Mouse (Mus musculus): ENCODE data around the gene Hacd3.

The Hacd3 gene

GRCm38 (mm10) chr9:64943997-64944396, 77.5 kb downstream of the Hacd3 start:
- DNase-seq = no peak

DNA sequence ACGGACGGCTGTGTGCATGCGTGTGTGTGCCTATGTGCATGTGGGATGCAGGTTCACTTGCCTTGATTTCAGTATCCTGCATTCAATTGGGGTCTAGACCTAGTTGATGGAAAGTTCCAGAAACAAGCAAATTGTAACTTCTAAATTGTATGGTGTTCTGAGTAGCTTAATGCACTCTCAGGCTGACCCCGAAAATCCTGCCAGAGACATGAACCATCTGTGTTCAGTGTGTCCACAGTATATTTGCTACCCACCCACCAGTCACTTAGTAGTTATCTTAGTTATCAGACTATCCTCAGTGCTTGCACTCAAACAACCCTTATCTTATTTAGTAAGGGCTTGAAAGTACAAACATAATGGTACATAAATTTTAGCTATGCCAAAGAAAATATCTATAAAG, 79.8 kb downstream of the Hacd3 start:
- no peak for DNase-seq

DNA sequence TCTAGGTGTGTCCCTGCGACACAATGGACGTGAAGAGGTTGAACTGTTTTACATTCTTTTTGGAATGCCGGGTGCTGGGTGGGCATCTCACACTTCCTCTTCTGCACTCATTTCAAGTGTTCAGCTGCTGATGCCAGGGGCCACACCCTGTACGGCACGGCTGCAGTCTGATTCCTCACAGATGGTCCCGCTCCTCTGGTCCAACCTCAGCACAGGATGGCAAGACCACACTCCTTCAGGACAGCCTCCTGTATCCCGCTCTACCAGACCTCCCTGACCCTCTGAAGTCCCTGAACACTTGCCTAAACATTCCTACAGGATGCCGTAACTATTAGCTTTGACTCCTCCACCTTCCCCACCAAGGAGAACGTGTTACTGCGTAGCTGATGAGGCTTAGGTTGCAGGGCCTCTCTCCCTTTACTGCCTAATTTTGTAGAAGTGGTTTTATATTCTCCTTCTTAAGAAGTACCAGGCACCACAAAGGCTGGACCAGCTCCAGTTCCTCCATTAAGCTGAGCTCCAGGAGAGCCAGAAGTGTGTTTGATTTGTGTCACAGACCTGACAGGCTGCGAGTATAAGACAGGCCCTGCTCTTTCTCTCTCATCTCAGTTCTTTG, 80.7 kb downstream of the Hacd3 start:
- DNase-seq = no peak

DNA sequence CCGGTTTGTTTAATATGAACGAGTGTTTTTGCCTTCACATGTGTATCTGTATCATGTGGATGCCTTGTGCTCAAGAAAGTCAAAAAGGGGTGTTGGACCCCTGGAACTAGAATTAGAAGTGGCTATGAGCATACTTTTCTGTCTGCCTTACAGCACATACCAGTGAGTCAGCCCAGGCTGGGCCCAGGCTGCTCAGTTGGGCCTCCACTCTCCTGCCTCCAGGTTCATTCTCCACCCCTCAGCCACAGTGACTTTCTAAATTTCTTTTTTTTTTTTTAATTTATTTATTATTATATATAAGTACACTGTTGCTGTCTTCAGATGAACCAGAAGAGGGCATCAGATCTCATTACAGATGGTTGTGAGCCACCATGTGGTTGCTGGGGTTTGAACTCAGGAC, 81.7 kb downstream of the Hacd3 start:
- DNase-seq = no peak

DNA sequence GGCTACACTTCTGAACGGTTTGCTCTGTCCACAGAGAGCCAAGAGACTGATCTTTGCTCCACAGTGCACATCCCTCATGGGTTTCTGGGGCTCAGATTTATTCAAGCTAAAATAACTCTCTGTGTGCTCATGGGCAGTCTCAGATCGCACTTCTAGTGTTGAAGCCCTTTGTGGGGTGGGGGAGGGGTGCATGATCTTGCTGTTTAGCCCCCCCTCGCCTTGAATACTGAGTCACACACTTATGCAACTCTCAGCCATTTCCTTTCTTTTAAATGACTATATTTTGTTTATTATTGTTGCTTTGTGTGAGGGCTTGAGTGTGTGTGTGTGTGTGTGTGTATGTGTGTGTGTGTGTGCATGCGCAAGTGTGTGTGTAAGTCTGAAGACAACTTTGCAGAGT, 82.2 kb downstream of the Hacd3 start:
- DNase-seq = no peak

DNA sequence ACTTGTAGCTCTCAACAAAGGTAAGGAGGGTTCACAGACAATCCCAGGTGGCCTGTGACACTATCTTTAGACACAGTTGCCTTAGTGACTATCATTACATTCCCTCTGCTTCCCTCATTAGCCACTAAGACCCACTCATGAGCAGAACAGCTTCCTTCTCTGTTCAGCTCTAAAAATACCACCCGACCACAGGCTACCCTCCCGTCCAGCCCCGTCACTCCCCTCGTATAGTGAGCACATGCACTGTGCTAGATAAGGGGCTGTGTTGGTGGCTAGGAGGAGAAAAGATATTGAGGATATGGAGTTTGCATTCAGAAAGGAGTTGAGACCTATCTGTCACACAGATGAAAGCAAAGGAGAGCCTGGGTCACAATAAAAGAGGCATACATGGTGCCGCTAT, 83.0 kb downstream of the Hacd3 start:
- no peak for DNase-seq

DNA sequence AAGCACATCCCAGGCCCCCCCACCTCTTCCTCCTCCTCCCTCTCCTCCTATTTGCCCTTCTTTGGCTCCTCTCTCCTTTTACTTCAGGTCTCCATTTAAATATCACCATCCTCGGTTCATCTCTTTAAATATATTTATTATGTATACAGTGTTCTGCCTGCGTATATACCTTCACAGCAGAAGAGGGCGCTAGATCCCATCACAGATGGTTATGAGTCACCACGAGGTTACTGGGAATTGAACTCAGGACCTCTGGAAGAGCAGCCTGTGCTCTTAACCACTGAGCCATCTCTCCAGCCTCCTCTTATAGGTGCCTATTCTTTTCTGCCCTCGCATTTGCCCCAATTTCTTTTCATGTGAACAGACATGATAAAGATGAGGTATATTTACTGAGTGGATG, 84.0 kb downstream of the Hacd3 start:
- DNase-seq = no peak
